Mouse (Mus musculus): ENCODE data around the gene Hsfy2. TPM values are rescaled to one million over a fixed set of nuclear protein-coding genes. Genes with fewer than 3 reads are reported as not detected.

The Hsfy2 gene
- polyA plus RNA-seq, 1 experiment from 2014 or later, result not detected

- Histone ChIP-seq H3K9me3 (ENCODE audit: control insufficient read depth, low read length) (no peaks in the 10 kb centered on the region), H3K9ac (ENCODE audit: low read depth, low read length) (no peak overlapping the region), H3K27me3 (ENCODE audit: control insufficient read depth, insufficient read depth, low read length) (no peaks in the 10 kb centered on the region), H3K36me3 (ENCODE audit: control insufficient read depth, insufficient read depth, low read length) (no peaks in the 10 kb centered on the region), H3K4me1 (replicated peaks; ENCODE audit: control insufficient read depth, insufficient read depth, low read length) (no peaks in the 10 kb centered on the region), H3K4me3 (ENCODE audit: low read depth, low read length) (no peak overlapping the region), H3K4me2 (replicated peaks; ENCODE audit: low read depth, low read length) (no peak overlapping the region), H3K27ac (ENCODE audit: low read depth, low read length) (no peak overlapping the region)
- DNase-seq (ENCODE audit: low spot score) (no peak), ATAC-seq (ENCODE audit: low FRiP score) (no peak)
- WGBS, result 89% methylated on average over 7 of the region's 7 CpGs
Observed at GRCm38 (mm10) chr1:56626824-56627223, 10.4 kb downstream of the Hsfy2 start.

- Histone ChIP-seq H3K9me3 (ENCODE audit: control insufficient read depth, low read length) (no peaks in the 10 kb centered on the region), H3K27ac (ENCODE audit: low read depth, low read length) (no peak overlapping the region), H3K36me3 (ENCODE audit: control insufficient read depth, insufficient read depth, low read length) (no peaks in the 10 kb centered on the region), H3K4me2 (replicated peaks; ENCODE audit: low read depth, low read length) (no peak overlapping the region), H3K4me1 (replicated peaks; ENCODE audit: control insufficient read depth, insufficient read depth, low read length) (no peaks in the 10 kb centered on the region), H3K27me3 (ENCODE audit: control insufficient read depth, insufficient read depth, low read length) (no peaks in the 10 kb centered on the region), H3K9ac (ENCODE audit: low read depth, low read length) (no peak overlapping the region), H3K4me3 (ENCODE audit: low read depth, low read length) (no peak overlapping the region)
- no peak for DNase-seq (ENCODE audit: low spot score)
- WGBS, result 92% methylated on average over 3 of the region's 3 CpGs
- no peak for ATAC-seq (ENCODE audit: low FRiP score)
Observed at GRCm38 (mm10) chr1:56624304-56624703, 12.9 kb downstream of the Hsfy2 start.

GRCm38 (mm10) chr1:56612384-56612783 lies 24.9 kb downstream of the Hsfy2 start:
- ATAC-seq (ENCODE audit: low FRiP score) (no peak), DNase-seq (ENCODE audit: low spot score) (no peak)
- H3K27me3 ChIP-seq (ENCODE audit: control insufficient read depth, insufficient read depth, low read length), result no peaks in the 10 kb centered on the region
- H3K9me3 ChIP-seq (ENCODE audit: control insufficient read depth, low read length), result no peaks in the 10 kb centered on the region
- H3K4me1 ChIP-seq (replicated peaks; ENCODE audit: control insufficient read depth, insufficient read depth, low read length), result no peaks in the 10 kb centered on the region
- 90% methylated on average over 1 of the region's 1 CpGs for WGBS
- H3K27ac ChIP-seq (ENCODE audit: low read depth, low read length), result no peak overlapping the region
- no peak overlapping the region for H3K9ac ChIP-seq (ENCODE audit: low read depth, low read length)
- H3K36me3 ChIP-seq (ENCODE audit: control insufficient read depth, insufficient read depth, low read length), result no peaks in the 10 kb centered on the region
- no peak overlapping the region for H3K4me2 ChIP-seq (replicated peaks; ENCODE audit: low read depth, low read length)
- no peak overlapping the region for H3K4me3 ChIP-seq (ENCODE audit: low read depth, low read length)

All from hindbrain, embryonic 11.5 days (tissue).